Mouse (Mus musculus) lung, postnatal 4 days (tissue): ENCODE results near the gene Olfr578.

Source experiments
- DNase-seq, 2 experiments: peaks; one replicate each; pipeline ENCODE4 v3.0.0; 2021

The Olfr578 gene

DNA sequence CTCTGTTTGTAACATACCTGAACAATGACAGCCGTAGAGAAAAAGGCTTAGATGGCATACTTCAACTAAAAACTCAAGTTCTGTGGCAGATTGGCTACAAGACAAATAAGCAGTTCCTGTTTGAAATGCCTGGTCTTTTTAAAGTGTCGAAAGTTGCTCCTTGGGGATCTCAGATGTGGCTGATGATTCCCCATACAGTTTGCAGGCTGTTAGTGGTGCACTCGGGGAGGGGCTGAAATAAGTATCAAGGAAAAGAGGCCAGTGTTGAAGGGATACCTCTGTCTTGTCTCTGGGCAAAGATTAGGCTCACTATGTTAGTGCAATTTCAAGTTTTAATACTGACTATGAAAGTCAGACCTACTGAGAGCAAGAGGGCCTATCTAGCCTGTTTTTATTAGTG lies at the start of gene Olfr578:
Gene Olfr578, minus strand, starts transcription at position 101 of the 400 bp plus-strand sequence.
- DNase-seq = no peak

DNA sequence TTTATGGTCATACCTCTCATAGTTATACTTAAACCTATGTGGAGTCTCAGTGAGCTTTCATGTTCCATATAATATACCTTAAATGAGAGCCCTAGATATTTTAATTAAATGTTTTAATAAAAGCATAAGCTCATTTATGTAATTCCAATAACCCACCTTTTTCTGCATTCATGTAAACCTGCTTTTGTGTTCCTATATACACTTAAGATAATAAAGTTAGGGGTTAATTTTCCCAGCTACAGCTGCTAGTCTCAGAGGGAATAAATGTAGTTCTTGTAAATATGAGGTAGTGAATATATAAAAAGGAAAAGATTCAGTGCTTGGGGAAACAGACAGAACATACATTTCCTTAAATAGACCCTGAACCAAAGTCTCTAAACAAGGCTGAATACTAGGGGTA lies 48.6 kb upstream of the Olfr578 start, which contains the start of gene Olfr582:
Gene Olfr582, plus strand, starts transcription at position 301 of the 400 bp plus-strand sequence.
- no peak for DNase-seq

DNA sequence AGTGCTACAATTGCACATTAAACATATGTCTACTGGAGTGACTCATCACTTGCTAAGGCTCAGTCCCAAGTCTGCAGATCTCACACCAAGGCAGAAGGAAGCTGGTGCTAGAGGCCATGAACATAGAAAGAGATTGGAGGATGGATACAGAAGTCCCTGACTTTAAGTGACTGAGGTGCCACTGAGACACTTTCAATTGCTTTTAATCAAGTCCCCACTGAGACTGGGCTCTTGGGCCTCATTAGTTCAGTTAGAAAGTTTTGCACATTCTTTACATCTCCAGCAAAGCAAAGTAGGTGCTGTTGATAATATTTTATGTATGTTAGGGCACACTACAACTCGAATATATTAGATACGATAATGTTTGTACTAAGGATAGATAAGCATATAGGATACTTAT lies 13.3 kb downstream of the Olfr578 start, which contains the start of gene Olfr577:
Gene Olfr577, minus strand, starts transcription at position 101 of the 400 bp plus-strand sequence.
- no peak for DNase-seq

DNA sequence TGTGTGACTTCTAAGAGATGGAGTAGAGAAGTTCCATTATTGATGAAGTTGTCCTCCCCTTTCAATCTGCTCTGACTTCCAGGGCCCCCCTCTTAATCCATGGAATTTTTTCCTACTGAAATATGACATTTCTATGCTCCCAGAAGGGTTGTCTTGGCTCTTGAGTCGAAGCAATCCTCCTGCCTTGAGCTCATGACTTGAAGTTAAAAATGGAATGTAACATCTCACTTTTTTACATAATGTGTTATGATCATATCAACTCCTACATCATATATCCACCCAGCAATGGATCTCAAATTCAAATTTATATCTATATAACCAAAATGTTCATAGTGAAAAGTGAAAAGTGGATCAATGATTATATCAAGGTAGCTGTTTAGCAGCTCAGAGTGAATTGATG lies 14.7 kb downstream of the Olfr578 start:
- no peak for DNase-seq

DNA sequence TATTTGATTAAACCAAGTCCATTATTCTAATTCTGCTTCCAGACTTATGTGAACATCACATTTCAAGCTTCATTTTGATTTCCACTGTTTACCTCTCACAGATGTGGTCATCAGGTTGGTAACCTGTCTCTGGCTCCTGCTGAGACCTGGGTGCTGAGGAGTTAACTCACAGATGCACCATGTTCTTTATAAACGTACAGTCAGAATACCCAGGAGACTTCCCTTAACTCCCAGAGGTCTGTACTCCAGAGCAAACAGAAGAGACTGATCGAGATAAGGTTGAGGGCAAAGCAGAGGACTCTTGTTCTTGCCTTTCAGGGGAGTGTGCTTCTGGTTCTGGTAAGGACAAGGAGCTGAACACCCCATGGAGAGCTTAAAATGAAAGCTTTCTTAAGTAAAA lies 26.8 kb downstream of the Olfr578 start, which contains the start of gene Olfr576:
Gene Olfr576, plus strand, starts transcription at position 301 of the 400 bp plus-strand sequence.
- DNase-seq = no peak

DNA sequence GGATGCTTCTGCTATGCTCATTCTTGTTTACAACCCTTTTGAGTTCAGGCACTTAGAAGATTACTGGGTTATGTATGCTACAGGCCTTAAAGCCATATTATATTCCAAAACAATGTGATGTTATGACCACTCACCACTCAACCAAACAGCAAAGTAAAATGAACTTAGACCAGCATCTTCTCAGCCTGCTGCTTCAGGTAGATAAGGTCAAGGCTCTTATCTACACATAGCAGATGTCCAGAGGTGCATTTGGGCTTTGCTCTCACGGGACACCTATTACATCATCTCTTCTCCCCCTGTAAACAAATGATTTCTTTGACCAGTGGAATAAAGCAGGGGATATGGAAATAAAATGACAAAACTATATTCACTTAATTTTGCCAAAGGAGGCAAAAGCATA lies 30.5 kb downstream of the Olfr578 start, which contains the start of gene Olfr575:
Gene Olfr575, minus strand, starts transcription at position 183 of the 400 bp plus-strand sequence.
- DNase-seq = no peak

DNA sequence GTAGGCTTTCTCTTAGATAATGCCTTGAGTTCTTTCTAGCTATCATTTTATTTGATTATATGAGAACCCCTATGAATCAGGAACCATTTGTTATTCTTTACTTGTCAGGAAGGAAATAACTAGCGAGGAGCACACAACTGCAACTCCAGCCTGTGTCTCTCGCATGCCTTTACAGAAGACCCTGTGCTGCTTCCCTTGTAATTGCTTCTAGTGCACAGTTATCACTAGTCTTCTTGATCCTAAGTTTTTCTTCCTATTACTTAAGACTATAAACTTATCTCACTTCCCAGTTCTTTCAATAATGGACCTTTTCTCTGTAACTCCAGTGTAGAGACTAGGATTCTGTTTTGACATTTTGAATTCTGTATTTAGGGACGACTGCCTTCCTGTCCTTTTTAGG lies 31.0 kb downstream of the Olfr578 start:
- DNase-seq = no peak

DNA sequence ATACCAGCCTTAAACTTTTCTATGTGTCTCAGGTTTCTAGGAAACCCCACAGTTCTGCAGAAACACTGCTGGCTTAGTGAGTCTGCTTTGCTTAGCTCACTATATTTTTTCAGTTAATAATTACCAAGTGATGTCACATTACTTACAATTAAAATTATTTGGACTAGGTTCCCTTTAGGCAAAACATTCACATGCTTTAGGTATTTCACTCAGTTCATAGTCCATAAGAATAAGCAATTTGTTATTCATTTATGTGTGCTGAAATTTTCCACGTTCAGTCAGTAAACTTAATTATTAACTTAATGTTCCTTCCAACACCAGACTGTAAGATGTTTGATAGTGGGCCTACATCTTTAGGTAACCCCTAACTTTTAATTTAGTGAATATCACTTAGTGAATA lies 38.4 kb downstream of the Olfr578 start:
- no peak for DNase-seq

DNA sequence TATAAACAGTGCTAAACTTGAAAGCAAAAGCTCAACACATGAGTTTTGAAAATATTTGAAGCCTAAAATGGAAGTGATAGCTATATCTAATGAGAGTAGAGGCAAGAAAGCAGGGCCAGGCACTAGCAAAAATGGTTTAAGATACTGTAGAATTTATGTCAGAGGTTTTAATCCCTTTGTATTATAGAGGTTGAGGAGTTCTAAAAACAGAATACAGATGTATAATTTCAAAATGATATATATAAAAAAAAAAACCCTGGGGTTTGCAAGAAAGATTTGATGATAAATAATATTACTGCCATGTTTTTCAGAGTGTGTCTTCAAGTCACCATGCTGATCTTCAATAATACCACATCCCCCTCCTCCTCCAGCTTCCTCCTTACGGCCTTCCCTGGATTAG lies 41.0 kb downstream of the Olfr578 start, which contains the start of gene Olfr574:
Gene Olfr574, plus strand, starts transcription at position 301 of the 400 bp plus-strand sequence.
- DNase-seq = no peak

DNA sequence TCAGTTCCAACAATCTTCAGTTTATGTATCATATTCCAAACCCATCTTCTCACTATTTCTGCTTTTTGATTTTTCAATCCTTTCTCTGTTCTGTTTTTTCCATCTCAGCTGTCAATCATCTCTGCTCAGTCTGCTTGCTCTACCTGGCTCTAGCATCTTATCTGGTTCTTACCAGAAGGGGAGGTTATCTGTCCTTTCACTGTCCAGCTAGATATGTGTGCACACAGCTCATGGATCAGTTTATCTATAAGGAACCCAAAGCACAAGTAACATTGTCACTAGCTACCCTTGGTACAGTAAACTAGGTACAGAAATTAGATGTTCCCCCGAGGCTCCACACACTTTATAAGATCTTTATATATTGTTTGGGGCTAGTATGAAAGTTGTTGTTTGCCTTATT lies 45.7 kb downstream of the Olfr578 start:
- no peak for DNase-seq

DNA sequence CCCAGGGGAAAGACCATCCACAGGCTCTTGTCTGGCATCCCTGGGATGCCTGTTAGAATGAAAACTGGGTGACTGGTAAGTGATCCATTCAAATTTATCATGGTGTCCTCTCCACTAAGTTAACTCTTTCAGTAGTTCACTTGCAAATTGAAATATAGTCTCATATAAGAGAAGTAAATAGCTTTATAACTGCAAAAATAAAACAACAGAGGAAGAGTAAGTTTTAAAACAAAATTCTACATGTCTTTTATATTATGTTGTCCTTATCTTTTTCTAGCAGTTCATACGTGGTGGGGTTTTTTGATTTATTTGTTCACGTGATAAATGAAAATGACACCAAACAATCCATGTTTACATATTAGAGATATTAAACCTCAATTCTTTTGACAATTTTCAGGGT lies 46.6 kb downstream of the Olfr578 start, which contains the start of gene Olfr573-ps1:
Gene Olfr573-ps1, minus strand, starts transcription at position 101 of the 400 bp plus-strand sequence.
- DNase-seq = no peak
